Comparison of ENCODE assay signal across 15 mouse cellular contexts in the genomic region with DNA sequence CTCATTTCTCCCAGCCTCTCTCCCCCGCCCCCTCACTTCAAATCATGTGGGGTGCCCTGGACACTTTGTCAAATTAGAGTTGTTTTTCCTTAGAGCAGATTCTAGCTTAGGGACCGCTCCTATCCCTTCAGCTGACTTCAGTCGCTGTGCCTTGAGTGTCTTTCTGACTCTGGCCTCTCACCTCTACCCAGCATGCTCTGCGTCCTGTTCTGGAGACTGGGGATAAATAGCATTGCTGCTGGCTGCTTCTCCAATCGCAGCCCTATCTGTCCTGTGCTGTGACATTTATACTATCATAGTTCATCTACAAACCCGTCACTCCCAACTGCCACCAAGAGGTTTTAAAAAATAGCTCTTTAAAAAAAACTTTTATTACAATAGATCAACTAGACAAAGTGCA. TPM values are rescaled to one million over a fixed set of nuclear protein-coding genes. Genes with fewer than 3 reads are reported as not detected.
DNase-seq lines count a peak whose midpoint lies in the region; ATAC-seq lines count a peak whose summit lies in the region.
"Had no signal": no experiment of that assay in that cellular context is flagged by ENCODE, and none has a peak within 500 bp of the region (broad histone marks: within the 10 kb centered on the region; RNA-seq: fewer than 3 reads in every experiment).

No protein-coding gene starts in this region.

- peak overlapping the region; percentile 90 for H3K27ac ChIP-seq in liver, embryonic 11.5 days (ENCODE audit: low read depth, low read length)
- no peak overlapping the region for H3K27ac ChIP-seq in limb, embryonic 10.5 days
- H3K27ac ChIP-seq: left cerebral cortex, adult 2 months; stomach, embryonic 15.5 days had no signal

- 0 out of 2 replicates have a peak overlapping the region, but pooled peaks have one; percentile 13 for H3K9ac ChIP-seq in liver, embryonic 11.5 days (ENCODE audit: low read depth, low read length)
- H3K9ac ChIP-seq: stomach, embryonic 15.5 days had no signal

- no peaks in the 10 kb centered on the region for H3K27me3 ChIP-seq in megakaryocyte, embryonic 14.5 days (replicated peaks)
- no peaks in the 10 kb centered on the region for H3K27me3 ChIP-seq in liver, embryonic 11.5 days (replicated peaks; ENCODE audit: control insufficient read depth, insufficient read depth, low read length)
- no peaks in the 10 kb centered on the region for H3K27me3 ChIP-seq in limb, embryonic 10.5 days (ENCODE audit: low read depth, poor library complexity, severe bottlenecking)
- H3K27me3 ChIP-seq: stomach, embryonic 15.5 days had no signal

- peaks cover 56% of the 10 kb centered on the region for H3K4me1 ChIP-seq in megakaryocyte, embryonic 14.5 days
- peaks cover 14% of the 10 kb centered on the region for H3K4me1 ChIP-seq in liver, embryonic 11.5 days (replicated peaks; ENCODE audit: control insufficient read depth, insufficient read depth, low read length)
- H3K4me1 ChIP-seq in limb, embryonic 10.5 days, result peaks cover 34% of the 10 kb centered on the region

- peak; percentile 17 to 21 for DNase-seq in adrenal gland, postnatal 36 days
- no peak for DNase-seq in adrenal gland, adult 18-20 months (ENCODE audit: low spot score in 2 of 2)
- no peak for DNase-seq in liver, embryonic 11.5 days (ENCODE audit: low spot score)
- DNase-seq in layer of hippocampus, postnatal 25 days (ENCODE audit: extremely low spot score in 1 of 2, low spot score in 1 of 2), result no peak
- DNase-seq in limb, embryonic 10.5 days (ENCODE audit: low spot score), result no peak
- DNase-seq in urinary bladder, postnatal 4 days (ENCODE audit: low spot score in 2 of 2), result no peak
- DNase-seq: cerebellum, postnatal 14 days; right cerebral cortex, postnatal 14 days; thymus, postnatal 25 days had no signal

- H3K4me2 ChIP-seq in liver, embryonic 11.5 days, result peak overlapping the region; percentile 25
- H3K4me2 ChIP-seq: stomach, embryonic 15.5 days had no signal

- 44% methylated on average over 6 of the region's 6 CpGs for WGBS in liver, embryonic 11.5 days
- WGBS in limb, embryonic 10.5 days, result 62% methylated on average over 6 of the region's 6 CpGs

- no peaks in the 10 kb centered on the region for H3K9me3 ChIP-seq in megakaryocyte, embryonic 14.5 days
- no peaks in the 10 kb centered on the region for H3K9me3 ChIP-seq in liver, embryonic 11.5 days (ENCODE audit: control insufficient read depth, low read length)
- H3K9me3 ChIP-seq in limb, embryonic 10.5 days (replicated peaks), result no peaks in the 10 kb centered on the region
- H3K9me3 ChIP-seq: stomach, embryonic 15.5 days had no signal

- peaks cover 15% of the 10 kb centered on the region for H3K36me3 ChIP-seq in megakaryocyte, embryonic 14.5 days (replicated peaks; ENCODE audit: low read length)
- no peaks in the 10 kb centered on the region for H3K36me3 ChIP-seq in liver, embryonic 11.5 days (ENCODE audit: control insufficient read depth, insufficient read depth, low read length)
- no peaks in the 10 kb centered on the region for H3K36me3 ChIP-seq in limb, embryonic 10.5 days
- H3K36me3 ChIP-seq: stomach, embryonic 15.5 days had no signal

- no peak for ATAC-seq in megakaryocyte, adult 5-6 weeks (ENCODE audit: poor library complexity, severe bottlenecking)
- ATAC-seq in liver, embryonic 11.5 days (replicated peaks; ENCODE audit: low FRiP score), result peak; percentile 40
- ATAC-seq: intestine, embryonic 16.5 days had no signal

- peak overlapping the region; percentile 54 for H3K4me3 ChIP-seq in megakaryocyte, embryonic 14.5 days (replicated peaks)
- no peak overlapping the region for H3K4me3 ChIP-seq in liver, embryonic 11.5 days (ENCODE audit: low read depth, low read length)
- H3K4me3 ChIP-seq in limb, embryonic 10.5 days, result no peak overlapping the region
- H3K4me3 ChIP-seq: left cerebral cortex, adult 2 months; myocyte; stomach, embryonic 15.5 days had no signal

RNA-seq across cellular contexts. Expression of a gene that starts 2.5 kb away (rescaled TPM):
- 100 to 1,000 TPM; 111 to 119 TPM for total RNA-seq in adrenal gland, postnatal 36 days (2021)
- total RNA-seq in adrenal gland, adult 18-20 months (2021), result 100 to 1,000 TPM in 1 of 2 experiments, 10 to 100 TPM in 1; 82.6 to 110 TPM
- 799 and 1,910 TPM in 2 replicates for polyA plus RNA-seq in megakaryocyte, embryonic 14.5 days (2012; ENCODE audit: insufficient read depth, low replicate concordance)
- total RNA-seq in megakaryocyte, adult 5-6 weeks (2015), result 59.2 and 67.7 TPM in 2 replicates
- total RNA-seq in megakaryocyte, adult 5-6 weeks (2017), result 20.2 and 28.8 TPM in 2 replicates
- polyA plus RNA-seq in liver, embryonic 11.5 days (2014; fragmentation: Nextera tagmentation; extraction: Ambion mirVana), result 367 and 406 TPM in 2 replicates
- total RNA-seq in layer of hippocampus, postnatal 25 days (2021), result 10 to 100 TPM; 65.5 to 95.4 TPM
- 32.5 and 40.3 TPM in 2 replicates for polyA plus RNA-seq in limb, embryonic 10.5 days (2016; fragmentation: Nextera tagmentation; extraction: Ambion mirVana)

RNA-seq across cellular contexts. Expression of a gene that starts 31.3 kb away (rescaled TPM):
- total RNA-seq in adrenal gland, postnatal 36 days (2021), result 10 to 100 TPM; 39.8 to 44.5 TPM
- total RNA-seq in adrenal gland, adult 18-20 months (2021), result 10 to 100 TPM; 43.6 to 44.9 TPM
- polyA plus RNA-seq in megakaryocyte, embryonic 14.5 days (2012; ENCODE audit: insufficient read depth, low replicate concordance), result 0.83 and 4.4 TPM in 2 replicates
- total RNA-seq in megakaryocyte, adult 5-6 weeks (2015), result 65.3 and 76.9 TPM in 2 replicates
- 81.9 and 94.7 TPM in 2 replicates for total RNA-seq in megakaryocyte, adult 5-6 weeks (2017)
- polyA plus RNA-seq in liver, embryonic 11.5 days (2014; fragmentation: Nextera tagmentation; extraction: Ambion mirVana), result 93.7 and 102 TPM in 2 replicates
- total RNA-seq in layer of hippocampus, postnatal 25 days (2021), result 10 to 100 TPM; 30.8 to 35.0 TPM
- polyA plus RNA-seq in limb, embryonic 10.5 days (2016; fragmentation: Nextera tagmentation; extraction: Ambion mirVana), result 93.2 and 99.6 TPM in 2 replicates

RNA-seq across cellular contexts. Expression of a gene that starts 51.1 kb away (rescaled TPM):
- 10 to 100 TPM; 57.8 to 66.6 TPM for total RNA-seq in adrenal gland, postnatal 36 days (2021)
- total RNA-seq in adrenal gland, adult 18-20 months (2021), result 10 to 100 TPM; 50.6 to 58.6 TPM
- polyA plus RNA-seq in megakaryocyte, embryonic 14.5 days (2012; ENCODE audit: insufficient read depth, low replicate concordance), result 2.4 and 3.6 TPM in 2 replicates
- total RNA-seq in megakaryocyte, adult 5-6 weeks (2015), result 0.46 and 1.2 TPM in 2 replicates
- 1.2 and 2.0 TPM in 2 replicates for total RNA-seq in megakaryocyte, adult 5-6 weeks (2017)
- polyA plus RNA-seq in liver, embryonic 11.5 days (2014; fragmentation: Nextera tagmentation; extraction: Ambion mirVana), result 10.1 and 12.2 TPM in 2 replicates
- total RNA-seq in layer of hippocampus, postnatal 25 days (2021), result 1 to 10 TPM; 8.4 to 9.3 TPM
- polyA plus RNA-seq in limb, embryonic 10.5 days (2016; fragmentation: Nextera tagmentation; extraction: Ambion mirVana), result 5.2 and 5.6 TPM in 2 replicates

Comparison
In these comparisons a context has a peak if more than half of its experiments do, and no peak if none do; other contexts are left out.
1. DNase-seq: peak in adrenal gland, postnatal 36 days (2 of 2); none in adrenal gland, adult 18-20 months (0 of 2), liver, embryonic 11.5 days (single experiment), layer of hippocampus, postnatal 25 days (0 of 2), limb, embryonic 10.5 days (single experiment) and urinary bladder, postnatal 4 days (0 of 2).
2. RNA of a gene that starts 51.1 kb away (total RNA-seq): 57.8 to 66.6 TPM in adrenal gland, postnatal 36 days and 50.6 to 58.6 TPM in adrenal gland, adult 18-20 months; 8.4 to 9.3 TPM in layer of hippocampus, postnatal 25 days and 0.46 to 2.0 TPM in megakaryocyte, adult 5-6 weeks; every median in the first group is over 4 times any median in the second.